Mouse (Mus musculus) embryo, embryonic 11 days (tissue): ENCODE results near the gene BC067074.

ENCODE experiments used
- DNase-seq: peaks from one replicate; pipeline ENCODE4 v3.0.0-alpha.2; 2015

Gene BC067074

GRCm38 (mm10) chr13:113324241-113324640 is 31.3 kb downstream of the BC067074 start:
- no peak for DNase-seq

GRCm38 (mm10) chr13:113325678-113326077 is 32.7 kb downstream of the BC067074 start:
- no peak for DNase-seq

DNA sequence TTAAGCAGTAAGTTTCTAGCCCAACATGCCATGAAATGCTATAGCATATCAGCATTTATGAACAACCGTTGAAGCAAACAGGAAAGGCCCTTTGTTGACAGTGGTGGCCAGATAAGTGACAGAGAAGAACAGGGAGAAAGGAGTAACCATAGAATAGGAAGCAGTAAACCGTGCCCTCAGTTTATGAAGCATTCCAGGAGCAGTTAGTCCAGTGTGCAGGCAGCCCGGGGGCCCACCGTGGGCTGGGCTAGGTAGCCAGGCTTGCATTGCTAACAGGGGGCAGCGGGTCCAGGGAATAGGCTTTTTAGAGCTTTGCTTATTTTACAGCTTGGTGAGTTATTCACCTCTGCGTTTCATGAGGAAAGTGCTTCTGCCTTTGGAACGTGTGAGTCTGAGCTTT is 39.3 kb downstream of the BC067074 start:
- DNase-seq: no peak

GRCm38 (mm10) chr13:113333374-113333773 is 40.4 kb downstream of the BC067074 start:
- DNase-seq: no peak

DNA sequence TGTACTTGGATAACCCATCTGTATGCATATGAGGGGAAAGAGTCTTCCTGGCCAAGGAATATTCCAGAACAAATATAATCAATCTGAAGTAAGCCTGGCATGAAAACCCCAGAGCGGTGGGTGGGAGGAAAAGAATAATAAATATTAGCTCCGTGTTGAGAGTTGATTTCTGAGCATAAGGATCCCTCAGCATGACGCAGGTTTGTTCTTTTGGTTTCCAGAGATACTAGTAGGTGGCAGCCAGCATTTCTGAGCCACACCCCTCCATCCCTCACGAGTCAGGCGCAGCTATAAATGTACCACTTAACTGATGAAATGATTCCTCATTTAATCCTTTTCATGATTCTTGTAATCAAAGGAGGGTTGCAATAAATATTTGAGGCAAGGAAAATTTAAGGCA is 41.0 kb downstream of the BC067074 start:
- no peak for DNase-seq

DNA sequence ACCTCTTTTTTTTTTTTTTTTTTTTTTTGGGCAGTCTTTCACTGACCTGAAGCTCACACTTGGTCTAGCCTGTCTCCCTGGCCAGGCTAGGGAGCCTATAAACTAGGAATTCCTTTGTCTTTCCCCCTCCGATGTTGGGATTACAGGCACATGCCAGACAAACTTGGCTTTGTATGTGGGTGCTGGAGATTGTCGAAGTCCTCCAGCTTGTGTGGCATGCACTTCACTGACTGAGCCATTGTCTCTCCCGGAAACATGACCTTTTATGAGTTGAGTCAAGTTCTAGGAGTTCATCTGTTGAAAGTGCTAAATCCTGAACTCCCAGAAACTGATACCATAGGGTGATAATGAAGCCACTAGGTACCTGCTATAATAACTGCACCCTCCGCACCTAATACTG is 41.8 kb downstream of the BC067074 start:
- DNase-seq: no peak

GRCm38 (mm10) chr13:113337223-113337858 is 44.4 kb downstream of the BC067074 start:
- peak; percentile 73 for DNase-seq

DNA sequence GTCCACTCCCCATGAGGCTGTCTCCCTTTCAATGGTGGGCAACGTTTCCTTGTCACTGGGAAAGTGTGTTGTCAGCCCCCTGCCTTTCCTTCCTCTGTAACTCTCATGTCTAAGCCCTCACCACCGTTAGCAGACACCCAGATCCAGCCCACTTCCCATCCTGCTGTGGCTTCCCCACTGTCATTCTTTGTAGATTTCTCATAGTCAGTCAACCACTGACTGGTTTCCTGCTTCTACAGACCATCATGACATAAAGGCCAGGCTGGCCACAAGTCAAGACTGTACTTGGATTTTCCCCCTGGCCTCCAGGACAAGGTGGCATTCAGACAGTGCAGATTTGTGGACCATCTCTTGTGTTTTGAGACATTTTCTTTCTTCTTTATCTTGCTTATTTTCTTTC is 47.7 kb downstream of the BC067074 start:
- no peak for DNase-seq

- no peak for DNase-seq
Observed at GRCm38 (mm10) chr13:113341161-113341560, 48.2 kb downstream of the BC067074 start.

DNA sequence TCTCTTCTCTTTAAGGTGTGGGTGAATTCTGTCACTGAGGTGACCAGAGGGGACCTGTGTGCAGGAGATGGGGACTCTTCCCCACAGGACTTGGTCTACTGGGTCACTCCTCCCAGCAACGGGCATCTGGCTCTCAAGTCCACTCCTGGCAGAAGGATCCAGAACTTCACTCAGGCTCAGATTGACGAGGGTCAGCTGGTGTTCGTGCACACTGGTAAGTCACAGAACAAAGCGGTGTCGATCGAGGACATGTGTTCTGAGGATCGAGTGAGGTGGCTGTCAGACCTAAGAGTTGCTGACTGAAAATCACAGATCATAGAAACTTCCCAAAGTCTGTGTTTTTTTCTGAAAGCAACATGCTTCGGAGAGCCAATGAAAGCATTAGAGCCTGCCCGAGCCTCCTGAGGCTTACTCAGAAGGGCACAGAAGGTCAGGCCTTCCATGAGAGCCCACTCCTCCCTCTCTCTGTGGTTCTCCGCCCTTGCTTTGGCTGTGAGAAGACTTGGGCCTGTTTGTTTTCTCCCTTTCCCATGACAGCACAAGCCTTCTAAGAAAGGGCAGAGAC is 49.5 kb downstream of the BC067074 start:
- DNase-seq: no peak

DNA sequence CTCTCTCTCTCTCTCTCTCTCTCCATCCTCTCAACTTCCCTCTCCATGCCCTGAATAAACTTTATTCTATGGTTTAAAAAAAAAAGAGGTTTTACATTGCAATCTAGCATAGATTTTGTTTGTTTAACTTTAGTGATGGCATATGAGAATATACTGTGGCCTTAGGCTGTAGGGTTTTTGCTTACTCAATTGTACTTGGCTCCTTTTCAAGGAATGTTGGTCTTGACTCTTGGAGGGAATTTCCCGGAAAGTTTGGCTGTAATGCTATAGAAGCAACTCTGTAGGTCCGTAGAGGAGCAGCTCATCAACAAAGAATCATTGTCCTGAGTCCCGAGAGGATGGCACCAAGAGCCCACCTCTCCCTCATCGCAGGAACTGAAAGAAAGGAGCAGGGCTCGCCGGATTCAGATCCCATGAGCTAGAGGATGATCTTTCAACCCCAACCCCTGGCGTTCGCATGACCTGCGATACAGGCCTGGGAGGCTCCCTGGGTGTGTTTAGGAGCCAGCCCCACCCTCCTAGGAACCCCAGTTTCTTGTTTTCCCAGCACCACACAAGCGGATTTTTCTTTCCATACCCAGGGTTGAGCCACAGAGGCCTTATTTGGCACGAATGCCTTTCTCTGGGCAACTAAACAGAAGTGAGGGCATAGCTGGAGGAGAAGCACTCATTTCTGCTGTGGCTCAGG is 57.9 kb downstream of the BC067074 start:
- no peak for DNase-seq

- DNase-seq: no peak
Observed at GRCm38 (mm10) chr13:113353546-113353945, 60.6 kb downstream of the BC067074 start.

- DNase-seq: no peak
Observed at GRCm38 (mm10) chr13:113353955-113354354, 61.0 kb downstream of the BC067074 start.

DNA sequence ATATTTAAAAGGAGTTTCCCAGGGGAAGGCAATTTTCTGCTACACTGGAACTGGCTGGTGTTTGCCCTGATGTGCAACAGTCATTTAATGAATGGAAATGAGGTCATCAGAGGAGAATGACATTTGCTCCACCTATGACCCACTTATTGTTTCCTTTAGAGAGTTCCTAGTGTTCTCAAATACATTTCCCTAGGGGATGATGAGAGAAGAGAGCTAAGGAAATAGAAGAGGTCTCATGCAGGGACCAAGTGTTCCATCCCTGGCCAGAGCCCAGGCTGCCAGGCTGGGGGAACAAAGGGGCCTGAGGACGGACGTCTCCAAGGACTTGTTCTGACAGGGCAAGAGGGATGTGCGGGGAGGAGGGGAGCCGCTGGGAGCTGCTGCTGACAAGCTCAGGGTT is 62.1 kb downstream of the BC067074 start:
- peak; percentile 58 for DNase-seq

GRCm38 (mm10) chr13:113357438-113358144 is 64.6 kb downstream of the BC067074 start:
- DNase-seq: no peak

DNA sequence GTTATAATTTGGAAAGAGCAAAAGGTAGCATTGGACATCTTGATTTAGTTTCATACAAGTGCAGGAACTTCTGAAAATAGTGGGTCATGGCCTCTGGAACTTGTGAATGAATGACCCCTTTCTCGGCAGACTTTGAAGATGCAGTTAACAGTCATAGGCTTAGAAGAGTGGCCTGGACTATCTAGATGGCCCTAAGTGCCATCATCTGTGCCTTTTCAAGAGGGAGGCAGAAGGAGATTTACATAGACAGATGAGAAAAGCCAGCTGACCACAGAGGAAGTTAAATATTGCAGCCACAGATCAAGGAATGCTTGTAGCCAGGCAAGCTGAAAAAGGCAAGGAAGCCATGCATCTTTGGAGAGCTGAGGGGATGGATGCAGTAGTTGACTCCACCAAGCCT is 66.7 kb downstream of the BC067074 start:
- no peak for DNase-seq

DNA sequence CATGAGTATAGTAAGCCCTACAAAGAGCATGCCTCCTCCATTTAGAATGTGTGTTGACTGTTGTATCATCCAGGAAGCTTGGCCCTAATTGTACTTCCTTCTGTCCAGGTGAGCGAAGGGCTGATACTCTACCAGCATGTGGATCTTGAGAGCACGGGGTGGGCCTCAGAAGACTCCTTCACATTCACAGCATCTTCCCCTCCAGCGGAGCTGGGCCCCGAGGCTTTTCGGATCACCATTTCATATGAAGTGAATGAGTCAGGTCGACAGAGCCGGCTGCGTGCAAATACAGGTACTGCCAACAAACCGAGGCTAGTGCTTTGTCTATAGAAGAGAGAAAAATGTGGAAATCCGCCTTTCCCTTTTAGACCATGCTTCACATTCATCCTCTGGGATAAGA is 73.0 kb downstream of the BC067074 start:
- DNase-seq: no peak

- no peak for DNase-seq
Observed at GRCm38 (mm10) chr13:113368931-113369579, 76.1 kb downstream of the BC067074 start.

GRCm38 (mm10) chr13:113369622-113370021 is 76.7 kb downstream of the BC067074 start:
- DNase-seq: no peak

- DNase-seq: no peak
Observed at GRCm38 (mm10) chr13:113373291-113374083, 80.5 kb downstream of the BC067074 start.

- peak; percentile 55 for DNase-seq
Observed at GRCm38 (mm10) chr13:113374084-113374405, 81.1 kb downstream of the BC067074 start.

DNA sequence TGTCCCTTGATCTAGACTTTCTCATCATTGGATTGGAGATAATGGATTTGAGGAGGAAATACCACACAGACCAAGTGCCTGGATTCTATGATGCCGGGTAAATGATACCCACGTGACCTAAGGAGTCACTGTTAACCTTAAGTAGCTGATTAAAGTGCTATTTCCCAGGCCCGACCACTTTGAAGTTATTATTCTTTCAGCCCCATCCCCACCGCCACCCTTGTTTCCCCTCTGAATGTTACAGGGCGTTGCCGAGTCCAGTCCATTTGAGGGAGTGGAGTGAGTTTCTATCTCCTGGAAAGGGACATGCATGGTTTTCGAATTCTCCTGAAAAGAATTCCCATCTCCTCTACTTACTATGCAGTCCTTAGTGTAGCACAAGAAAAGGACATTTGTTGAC is 84.7 kb downstream of the BC067074 start:
- no peak for DNase-seq

DNA sequence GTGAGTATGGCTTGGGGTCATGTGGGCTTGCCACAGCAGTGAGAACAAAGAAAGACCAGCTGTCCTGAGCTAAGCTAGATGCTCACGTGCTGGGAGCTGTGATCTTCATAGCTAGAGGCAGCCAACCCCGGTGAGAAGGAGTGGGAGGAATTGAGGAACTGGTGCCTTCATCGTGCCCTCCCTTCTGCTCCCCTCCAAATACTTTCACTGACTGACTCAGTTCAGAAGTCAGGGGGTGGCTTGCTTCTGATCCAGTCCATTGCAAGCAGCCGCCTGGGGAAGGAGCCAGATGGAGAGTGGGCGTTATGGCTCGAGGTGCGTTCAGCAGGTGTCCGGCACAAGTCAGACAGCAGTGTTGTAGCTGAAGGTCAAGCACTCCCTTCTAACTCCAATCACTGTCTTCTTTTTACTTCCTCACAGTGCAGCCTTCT is 86.0 kb downstream of the BC067074 start:
- no peak for DNase-seq
